Mouse (Mus musculus) gastrocnemius, postnatal 25 days (tissue): Measurements from ENCODE around the gene C1qtnf2. TPM values are rescaled to one million over a fixed set of nuclear protein-coding genes. Genes with fewer than 3 reads are reported as not detected.

ENCODE experiments used
- DNase-seq: peaks from one replicate; pipeline ENCODE4 v3.0.0; 2022
- long read RNA-seq, 2 experiments: library from polyadenylated mRNA; stranded (forward); transcript quantifications; one replicate each; pipeline ENCODE4 v2.0.0; 2021
- total RNA-seq, 2 experiments: library from RNA; stranded (reverse); gene quantifications; 1 replicate in 1 of 2; 2 replicates in 1 of 2; pipeline ENCODE4 v1.2.3; 2021

Gene C1qtnf2
- total RNA-seq = 1 to 10 TPM; 4.3 to 6.1 TPM
- long read RNA-seq, experiment 1, transcript C1qtnf2-201 (4 exons, 1,211 nt) = major isoform, 10 of 10 reads
- long read RNA-seq, experiment 1, partial matches to known transcripts = 0 of 10 reads
- long read RNA-seq, experiment 1, other reads (novel, unspliced or antisense) = 0 of 10 reads
- long read RNA-seq, experiment 2, transcript C1qtnf2-201 (4 exons, 1,211 nt) = major isoform, 10 of 13 reads
- long read RNA-seq, experiment 2, partial matches to known transcripts = 0 of 13 reads
- long read RNA-seq, experiment 2, other reads (novel, unspliced or antisense) = 3 of 13 reads

DNA sequence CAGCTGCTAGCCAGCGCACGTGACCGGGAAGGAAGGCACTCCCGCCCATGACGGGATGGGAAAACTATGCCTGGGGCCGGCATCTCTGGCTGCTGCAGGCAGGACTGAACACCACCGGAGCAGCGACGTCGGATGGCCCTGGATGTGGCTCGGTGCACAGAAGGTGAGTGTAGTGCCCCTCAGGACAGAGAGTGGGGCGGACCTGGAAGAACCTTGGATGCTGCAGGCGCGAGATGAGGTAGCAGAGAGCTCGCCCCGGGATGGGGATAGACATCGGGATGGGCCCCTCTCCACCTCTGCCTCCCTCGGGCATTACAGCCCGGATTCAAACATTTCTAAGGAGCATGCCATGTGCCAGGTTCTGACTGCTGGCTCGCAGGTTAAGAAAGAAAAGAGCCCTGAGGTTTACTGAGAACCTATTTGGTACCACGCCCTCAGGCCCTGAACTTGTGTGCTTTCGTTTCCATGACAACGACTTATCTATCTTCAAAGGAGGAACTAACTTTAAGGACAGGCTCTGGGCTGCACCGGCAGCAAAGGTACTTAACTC lies at the start of gene C1qtnf2:
C1qtnf2 (plus strand) TSS at position 52 of the 550 bp plus-strand sequence.
- DNase-seq = peak; percentile 34

DNA sequence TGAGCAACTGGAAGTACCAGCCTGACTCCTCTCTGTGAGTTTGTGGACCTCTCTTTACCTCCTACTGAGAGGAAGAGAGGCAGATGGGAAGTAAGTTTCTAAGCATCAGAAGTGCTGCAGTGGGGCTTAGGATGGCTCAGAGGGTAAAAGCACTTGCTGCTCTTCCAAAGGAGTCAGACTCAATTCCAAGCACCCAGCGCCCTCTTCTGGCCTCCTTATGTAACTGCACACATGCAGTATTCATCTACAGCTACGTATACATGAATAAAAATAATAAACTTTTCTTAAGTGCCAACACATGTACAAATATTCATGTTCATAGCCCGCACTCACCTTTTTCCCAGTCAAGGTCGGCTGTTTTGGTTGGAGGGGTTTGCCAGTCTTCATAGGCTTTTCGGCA lies 49.7 kb upstream of the C1qtnf2 start:
- DNase-seq = no peak

DNA sequence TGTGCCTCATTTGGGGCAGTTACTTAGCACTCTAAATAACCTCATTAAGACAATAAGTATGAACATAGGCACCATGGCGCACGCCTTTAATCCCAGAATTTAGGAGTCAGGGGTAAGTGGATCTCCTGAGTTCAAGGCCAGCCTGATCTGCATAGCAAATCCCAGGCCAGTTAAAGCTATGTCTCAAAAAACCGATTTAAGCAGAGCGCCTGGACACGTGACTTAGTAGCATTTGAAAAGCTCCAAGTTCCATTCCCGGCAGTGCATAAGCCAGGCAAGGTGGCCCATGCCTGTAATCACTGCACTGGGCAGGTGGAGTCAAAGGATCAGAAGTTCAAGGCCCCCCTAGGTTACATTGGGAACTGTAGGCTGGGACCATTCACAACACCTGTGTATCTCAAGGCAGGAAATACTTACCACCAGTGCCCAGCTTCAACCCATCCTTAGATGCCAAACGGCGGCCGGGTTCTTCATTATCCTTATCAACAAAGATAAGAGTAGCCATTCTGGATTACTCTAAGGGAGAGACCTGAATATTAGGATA lies 48.8 kb upstream of the C1qtnf2 start:
- DNase-seq = no peak

DNA sequence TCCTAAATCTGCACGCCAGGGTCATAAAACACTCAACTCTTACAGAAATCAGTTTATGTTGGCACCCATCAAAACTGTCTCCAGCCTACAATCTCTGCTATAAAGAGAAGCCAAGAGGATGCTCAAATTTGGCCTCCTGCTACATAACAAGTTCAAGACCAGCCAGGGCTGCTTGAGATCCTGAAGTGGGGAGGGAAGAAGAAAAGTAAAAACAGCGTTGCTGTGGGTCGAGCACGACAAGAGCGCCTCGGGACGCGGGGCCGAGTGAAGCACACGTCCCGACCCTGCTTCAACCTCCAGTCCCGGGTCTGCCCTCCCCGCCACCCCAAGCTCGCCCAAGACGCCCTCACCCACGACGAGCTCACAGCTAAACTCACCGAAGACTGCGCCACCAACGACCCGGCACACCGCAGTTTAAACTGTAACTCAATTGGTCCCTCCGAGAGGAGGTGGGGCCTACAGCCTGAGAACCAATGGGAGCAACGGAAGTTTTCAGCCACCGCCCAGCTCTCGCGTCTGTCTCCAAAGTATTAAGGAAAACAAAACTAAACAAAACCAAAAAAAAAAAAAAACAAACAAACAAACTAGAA lies 48.2 kb upstream of the C1qtnf2 start, which contains the start of gene Pttg1:
Pttg1 (minus strand) TSS at position 428 of the 590 bp plus-strand sequence.
- peak; percentile 83 for DNase-seq

DNA sequence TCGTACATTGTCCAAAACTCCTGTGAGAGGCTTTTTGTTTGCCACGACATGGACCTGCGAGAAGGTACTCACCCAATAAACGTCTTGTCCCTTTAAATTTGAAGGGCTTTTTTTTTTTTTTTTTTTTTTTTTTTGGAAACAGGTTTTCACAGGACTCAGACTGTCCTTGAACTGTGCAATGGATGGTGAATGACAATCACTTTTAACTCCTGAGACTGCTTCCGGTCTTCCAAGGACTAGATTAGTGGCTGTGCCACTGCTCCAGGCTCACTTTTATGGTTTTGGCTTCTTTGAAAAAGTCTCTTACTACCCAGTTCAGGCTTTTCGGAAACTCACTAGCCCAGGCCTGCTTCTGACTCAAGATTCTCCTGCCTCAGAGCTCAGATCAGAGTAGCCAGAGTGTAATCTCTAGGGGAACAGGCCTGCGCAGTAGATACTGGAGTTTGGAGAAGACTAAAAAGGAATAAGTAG lies 47.6 kb upstream of the C1qtnf2 start:
- peak; percentile 8 for DNase-seq

DNA sequence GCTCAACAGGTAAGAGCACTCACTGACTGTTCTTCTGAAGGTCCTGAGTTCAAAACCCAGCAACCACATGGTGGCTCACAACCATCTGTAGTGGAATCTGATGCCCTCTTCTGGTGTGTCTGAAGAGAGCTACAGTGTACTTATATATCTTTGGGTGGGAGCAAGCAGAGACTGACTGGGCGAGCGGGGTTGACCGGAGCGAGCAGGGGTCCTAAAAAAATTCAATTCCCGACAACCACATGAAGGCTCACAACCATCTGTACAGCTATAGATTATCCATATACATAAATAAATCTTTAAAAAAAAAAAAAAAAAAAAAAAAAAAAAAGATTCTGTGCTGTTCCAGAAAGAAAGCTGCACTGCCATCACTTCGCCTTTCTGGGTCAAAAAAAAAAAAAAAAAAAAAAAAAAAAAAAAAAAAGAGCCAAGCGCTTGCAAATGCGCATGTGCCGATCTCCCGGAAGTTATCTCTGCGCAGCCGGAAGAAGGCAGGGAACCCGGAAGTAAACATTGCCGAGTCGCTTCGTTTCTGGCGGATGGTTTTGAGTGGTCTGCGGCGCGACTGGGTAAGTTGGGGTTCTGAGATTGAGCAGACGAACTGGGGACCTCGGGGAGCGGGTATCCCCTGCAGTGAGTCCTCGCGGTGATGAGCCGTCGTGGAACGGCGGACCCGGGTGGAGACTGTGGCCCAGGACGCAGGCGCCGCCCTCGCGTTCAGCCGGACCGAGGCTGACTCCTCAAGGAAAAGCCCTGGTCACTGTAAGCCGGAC lies 40.6 kb upstream of the C1qtnf2 start, which contains the start of gene Slu7:
Slu7 (plus strand) TSS at position 491 of the 770 bp plus-strand sequence.
- DNase-seq = peak; percentile 68

DNA sequence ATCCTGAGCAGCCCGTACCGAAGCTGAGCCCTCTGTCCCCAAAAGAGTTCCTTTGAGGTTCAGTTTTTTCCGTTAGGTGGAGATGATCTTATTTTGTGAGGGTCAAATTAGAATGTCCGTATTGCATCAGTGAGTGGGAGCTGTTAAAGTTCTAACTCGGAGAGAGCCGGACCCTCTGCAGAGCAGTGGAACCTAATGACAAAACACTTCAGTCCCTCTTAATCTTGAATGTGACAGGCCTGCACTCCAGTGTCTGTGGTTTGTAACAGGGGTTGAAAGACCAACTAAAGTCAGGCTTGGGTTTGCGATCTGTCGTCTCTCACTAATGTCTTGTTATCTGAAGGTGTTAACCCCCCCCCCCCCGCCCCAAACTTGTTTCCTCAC lies 40.1 kb upstream of the C1qtnf2 start:
- DNase-seq = no peak

DNA sequence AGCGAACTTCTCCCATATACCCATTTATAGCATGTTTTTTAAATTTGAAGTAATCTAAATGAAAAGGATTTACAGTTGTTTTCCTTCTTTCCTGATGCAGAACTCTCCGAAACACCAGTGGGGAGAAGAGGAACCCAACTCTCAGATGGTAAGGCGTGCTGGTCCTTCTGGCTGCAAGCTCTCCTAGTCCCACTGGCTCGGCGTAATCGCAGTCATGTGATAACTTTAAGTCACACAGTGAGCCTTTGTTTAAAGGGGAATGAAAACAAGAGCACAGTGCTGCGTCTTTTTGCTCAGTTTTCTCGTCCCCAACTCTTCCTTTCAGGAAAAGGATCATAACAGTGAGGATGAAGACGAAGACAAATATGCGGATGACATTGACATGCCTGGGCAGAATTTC lies 33.0 kb upstream of the C1qtnf2 start:
- no peak for DNase-seq

DNA sequence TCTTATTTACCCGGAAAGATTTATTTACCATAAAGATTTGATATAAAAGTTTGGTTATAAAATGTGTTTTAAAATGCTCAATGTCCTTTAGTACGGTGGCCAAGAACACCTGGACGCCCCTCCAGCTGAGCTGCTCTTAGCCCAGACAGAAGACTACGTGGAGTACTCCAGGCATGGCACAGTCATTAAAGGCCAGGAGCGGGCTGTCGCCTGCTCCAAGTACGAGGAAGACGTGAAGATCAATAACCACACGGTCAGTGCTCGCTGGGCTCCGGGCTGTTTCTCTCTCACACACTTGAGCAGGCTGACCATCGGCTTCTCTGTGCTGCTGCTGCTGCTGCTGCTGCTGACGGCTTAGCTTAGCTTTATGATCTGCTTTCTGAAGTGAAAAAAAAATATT lies 30.9 kb upstream of the C1qtnf2 start:
- DNase-seq = no peak

DNA sequence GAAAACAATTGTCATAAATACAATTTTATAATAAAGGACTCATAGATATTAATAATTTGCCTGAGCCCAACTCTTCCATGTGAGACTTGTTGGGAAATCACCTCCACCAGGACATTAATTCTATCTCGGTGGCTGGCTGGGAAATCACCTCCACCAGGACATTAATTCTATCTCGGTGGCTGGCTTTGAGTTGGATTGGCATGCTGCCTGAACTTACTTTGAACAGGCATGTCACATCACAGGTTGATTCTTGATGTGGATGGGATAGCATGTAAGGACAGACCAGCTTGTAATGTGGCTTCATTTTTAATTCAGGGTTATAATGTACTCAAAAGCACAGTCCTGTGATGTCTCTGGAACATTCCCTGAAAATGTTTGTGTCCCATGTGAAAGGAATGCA lies 24.2 kb upstream of the C1qtnf2 start:
- DNase-seq = no peak

DNA sequence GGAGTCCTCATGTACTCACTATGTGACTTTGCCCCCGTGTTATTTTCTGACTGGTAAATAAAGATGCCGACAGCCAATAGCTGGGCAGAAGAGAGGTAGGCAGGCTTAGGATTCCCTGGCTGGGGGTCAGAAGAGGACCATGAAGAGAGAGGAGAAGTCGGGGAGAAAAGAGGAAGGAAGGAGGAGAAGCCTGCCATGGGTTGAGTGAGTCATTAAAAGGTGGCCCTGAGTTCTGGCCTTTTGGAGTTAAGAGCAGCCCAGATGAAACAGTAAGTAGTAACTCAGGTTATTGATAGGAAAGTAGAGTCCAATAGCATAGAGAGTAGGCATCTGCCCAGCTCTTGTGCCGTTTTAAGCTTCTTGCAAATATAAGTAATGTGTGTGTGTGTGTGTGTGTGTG lies 22.8 kb upstream of the C1qtnf2 start:
- no peak for DNase-seq

DNA sequence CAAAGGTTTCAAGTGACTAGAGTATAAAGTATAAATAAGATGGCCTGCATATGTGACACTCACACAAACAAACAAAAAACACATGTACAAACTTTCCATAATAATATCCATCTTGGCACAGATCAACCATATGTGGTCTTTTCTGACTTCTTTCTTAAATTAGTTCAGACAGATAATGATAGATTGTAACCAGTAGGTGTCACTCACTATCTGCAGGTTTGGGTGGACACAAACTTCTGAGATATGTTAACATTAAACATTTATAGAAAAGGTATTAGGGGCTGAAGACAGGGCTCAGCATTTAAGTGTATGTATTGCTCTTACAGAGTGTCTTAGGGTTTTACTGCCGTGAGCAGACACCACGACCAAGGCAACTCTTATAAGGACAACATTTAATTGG lies 21.8 kb upstream of the C1qtnf2 start:
- DNase-seq = no peak

DNA sequence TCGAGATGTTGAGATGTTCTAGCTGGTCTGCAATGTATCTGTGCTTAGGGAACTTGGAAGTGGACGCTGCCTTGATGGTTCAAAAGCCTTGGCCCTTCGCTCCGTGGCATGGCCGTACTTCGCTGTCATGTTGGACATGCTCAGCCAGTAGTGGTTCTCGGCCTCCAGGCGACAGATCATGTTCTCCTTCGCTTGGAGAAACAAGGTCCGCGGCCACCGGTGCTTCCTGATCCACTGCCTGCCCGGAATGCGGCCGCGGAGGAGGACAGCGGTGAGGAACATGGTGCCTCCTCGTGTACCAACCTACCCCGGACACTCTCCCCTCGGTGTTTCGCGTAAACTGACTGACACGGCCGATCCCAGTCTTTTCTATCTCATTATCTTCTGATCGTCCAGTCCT lies 10.9 kb upstream of the C1qtnf2 start:
- DNase-seq = no peak

DNA sequence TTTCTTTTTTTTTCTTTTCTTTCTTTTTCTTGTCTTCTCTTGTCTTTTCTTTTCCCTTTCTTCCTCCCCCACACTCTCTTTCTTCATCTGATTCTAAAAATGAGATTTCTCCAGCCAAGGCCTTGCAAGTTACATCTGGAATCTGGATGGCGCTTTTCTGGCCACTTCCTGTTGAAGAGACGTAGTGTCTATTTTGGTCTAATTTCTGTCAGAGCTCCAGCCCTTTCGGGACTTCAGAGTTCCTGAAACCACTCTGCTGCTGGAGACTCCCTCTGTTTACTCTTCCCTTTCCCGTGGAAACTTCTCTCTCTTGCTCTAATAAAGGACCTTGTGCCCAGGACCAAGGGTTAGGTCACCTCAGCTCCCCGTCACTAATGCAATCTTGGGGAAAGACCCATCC lies 4.0 kb upstream of the C1qtnf2 start:
- peak; percentile 37 for DNase-seq

DNA sequence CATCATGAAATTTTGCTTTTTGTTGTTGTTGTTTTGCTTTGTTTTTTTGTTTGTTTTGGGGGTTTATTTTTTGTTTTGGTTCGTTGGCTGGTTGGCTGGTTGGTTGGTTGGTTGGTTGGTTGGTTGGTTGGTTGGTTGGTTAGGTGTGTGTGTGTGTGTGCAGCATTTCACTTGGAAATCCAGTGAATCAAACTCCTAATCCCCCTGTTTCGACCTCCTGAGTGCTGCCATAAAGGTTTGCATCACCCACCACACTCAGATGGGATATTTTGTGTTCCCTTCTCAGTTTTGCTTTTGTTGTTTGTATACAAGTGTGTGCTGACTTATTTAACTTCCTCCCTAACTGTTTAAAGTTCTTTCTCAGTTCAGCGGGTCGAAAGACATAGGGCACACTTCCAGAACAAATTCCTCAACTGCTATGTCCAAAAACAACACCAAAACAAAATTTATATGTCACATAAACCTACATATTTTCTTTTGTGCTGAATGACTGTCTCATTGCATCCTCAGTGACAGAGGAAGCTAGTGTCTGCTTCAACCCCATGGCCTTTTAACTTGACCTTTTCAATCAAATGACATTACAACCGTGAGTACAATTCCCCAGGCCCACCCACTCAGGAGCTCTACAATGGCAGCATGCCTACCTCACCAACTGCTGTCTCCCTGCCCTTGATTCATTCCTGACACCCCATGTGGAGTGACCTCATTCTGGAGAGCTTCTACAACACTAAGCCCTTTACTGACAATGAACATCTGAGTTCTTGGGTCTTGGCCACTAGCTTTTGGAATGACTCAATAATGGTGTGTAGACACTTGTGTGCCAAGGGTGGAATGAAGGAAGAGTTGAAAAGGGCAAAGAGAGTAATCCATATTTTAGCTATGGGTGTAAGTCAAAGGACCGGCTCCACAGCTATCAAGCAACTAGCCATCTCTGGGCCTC lies 2.9 kb upstream of the C1qtnf2 start:
- no peak for DNase-seq

DNA sequence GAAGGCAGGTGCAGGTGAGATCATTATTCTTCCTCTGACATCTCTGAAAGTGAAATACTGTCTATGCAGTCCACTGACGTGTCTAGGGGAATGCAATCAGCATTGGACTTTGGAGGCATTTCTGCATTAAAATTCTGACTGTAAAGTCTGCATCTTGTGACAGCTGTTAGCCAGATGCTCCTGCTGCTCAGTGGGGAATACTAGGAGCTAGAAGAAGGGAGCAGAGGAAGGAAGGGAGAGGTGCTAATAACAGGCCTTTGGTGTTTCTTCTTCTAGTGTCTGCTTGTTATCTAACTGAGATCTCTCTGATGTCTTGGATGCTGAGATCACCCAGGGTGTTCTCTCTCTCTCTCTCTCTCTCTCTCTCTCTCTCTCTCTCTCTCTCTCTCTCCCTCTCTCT lies 961 bp upstream of the C1qtnf2 start:
- no peak for DNase-seq

DNA sequence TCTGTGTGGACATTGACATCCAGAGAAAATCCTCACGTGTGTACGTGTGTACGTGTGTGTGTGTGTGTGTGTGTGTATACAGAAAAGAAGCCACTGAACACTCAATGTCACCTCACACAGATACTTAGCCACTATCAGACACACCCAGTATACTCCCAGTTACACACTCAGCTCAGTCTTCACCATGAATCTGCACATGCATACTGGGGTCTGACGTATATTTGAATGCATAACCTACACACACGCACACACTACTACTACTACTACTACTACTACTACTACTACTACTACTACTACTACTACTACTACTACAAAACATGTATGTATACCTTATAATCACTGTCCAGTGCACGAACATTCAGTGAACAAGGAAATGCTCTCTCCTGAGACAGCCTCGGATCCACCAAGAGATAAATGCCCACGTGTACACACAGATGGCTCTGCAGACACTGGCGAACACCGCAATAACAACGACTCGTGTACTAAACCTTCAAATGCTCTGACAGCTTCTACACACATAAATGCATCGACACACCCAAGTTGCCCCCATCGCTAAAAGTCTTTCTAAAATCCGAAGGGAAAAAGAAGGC lies 346 bp upstream of the C1qtnf2 start:
- DNase-seq = no peak

DNA sequence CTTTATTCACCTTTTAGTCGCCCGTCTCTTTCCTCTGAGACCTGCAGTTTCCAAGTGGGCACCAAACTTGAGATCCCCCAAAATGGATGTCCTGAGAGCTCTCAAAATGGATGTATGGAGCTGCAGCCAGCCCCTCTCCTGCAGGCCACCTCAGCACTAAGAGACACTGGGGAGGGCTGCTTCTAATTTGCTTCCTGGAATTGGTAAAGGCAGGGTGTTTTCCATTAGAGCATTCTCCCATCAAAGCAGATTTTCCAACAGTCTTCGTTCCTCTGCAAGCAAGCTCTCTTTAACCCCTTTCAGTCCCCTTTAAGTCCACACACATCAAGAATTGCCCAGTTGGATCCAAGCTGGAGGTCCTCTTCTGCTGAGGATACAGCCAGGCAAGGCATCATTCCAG lies 5.3 kb downstream of the C1qtnf2 start:
- no peak for DNase-seq

DNA sequence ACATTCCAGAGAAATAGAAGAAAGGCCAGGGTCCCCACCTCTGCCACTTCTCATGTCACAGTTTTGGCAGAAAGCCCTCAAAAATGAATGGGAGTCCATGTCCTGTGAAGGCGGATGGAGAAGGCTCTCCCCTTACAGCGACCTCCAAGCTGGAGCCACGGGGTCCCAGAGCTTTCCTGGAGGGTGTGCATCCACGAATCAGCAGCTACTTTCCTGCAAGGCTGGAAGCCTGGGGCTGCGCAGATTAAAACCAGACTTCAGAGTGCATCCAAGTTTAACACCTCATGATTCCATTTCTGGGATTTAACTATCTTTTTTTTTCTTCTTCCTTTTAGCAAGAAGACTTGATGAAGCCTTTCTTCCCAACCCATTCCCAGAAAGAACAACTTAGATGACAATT lies 6.5 kb downstream of the C1qtnf2 start:
- no peak for DNase-seq

DNA sequence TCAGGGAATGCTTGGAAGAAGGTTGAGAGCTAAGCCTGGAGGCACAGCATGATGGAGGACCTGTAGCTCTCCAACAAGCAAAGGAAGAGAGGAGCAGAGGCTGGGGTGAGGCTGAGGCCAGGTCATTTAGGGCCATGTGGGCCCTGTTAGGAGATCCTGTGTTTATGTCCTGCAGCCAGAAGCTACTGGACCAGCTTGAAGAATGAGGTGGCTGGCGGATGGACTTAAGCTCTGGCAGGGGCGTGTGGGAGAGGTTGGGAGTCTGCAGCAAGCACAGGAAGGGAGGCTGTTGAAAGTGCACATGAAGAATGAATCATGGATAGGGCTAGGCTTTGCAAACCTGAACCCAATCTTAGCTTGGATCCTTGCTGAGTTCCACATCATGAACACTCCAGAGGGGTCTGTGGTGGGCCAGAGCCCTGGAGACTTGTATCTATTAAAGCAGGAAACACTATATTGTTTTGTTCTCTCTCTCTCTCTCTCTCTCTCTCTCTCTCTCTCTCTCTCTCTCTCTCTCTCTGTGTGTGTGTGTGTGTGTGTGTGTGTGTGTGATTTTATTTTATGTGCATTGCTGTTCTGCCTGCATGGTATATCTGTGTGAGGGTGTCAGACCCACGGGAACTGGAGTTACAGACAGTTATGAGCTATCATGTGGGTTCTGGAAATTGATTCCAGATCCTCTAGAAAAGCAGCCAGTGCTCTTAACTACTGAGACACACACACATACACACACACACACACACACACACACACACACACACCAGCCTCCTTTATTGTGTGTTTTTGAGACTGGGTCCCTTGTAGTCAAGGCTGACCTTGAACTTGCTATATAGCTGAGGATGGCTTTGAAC lies 7.8 kb downstream of the C1qtnf2 start:
- DNase-seq = peak; percentile 56
